Mouse (Mus musculus) intestine, embryonic 14.5 days (tissue): ENCODE measurements around the gene Dock4. TPM values are rescaled to one million over a fixed set of nuclear protein-coding genes. Genes with fewer than 3 reads are reported as not detected.

Source experiments
- ATAC-seq: fragments of 200-750 bp; cut with Nextera tagmentation; replicated peaks from 2 replicates; pipeline ENCODE4 v1.8.0; 2017; ENCODE audit warnings: low read depth, moderate number of reproducible peaks, moderate TSS enrichment, moderate library complexity; ENCODE audit not compliant: low FRiP score, low TSS enrichment
- DNase-seq: peaks from one replicate; pipeline ENCODE4 v3.0.0-alpha.2; 2018; ENCODE audit warnings: low spot score
- H3K27ac ChIP-seq: fragments of 300-500 bp; sonication (generic); 2 replicates; pipeline ENCODE4 v1.5.1; 2014; ENCODE audit warnings: low read depth, mild to moderate bottlenecking, control low read depth
- H3K27me3 ChIP-seq: fragments of 300-500 bp; sonication (generic); replicated peaks from 2 replicates; pipeline ENCODE4 v1.6.1; 2014; ENCODE audit warnings: low read length, control low read depth; ENCODE audit not compliant: control insufficient read depth, insufficient read depth
- H3K36me3 ChIP-seq: fragments of 300-500 bp; sonication (generic); 2 replicates; pipeline ENCODE4 v1.6.1; 2014; ENCODE audit warnings: low read length, control low read depth; ENCODE audit not compliant: control insufficient read depth, insufficient read depth
- H3K4me1 ChIP-seq: fragments of 300-500 bp; sonication (generic); replicated peaks from 2 replicates; pipeline ENCODE4 v1.6.1; 2014; ENCODE audit warnings: low read length, control low read depth, mixed read lengths; ENCODE audit not compliant: control insufficient read depth, insufficient read depth
- H3K4me2 ChIP-seq: fragments of 300-500 bp; sonication (generic); 2 replicates; pipeline ENCODE4 v1.6.1; 2014; ENCODE audit warnings: low read length
- H3K4me3 ChIP-seq: fragments of 300-500 bp; sonication (generic); 2 replicates; pipeline ENCODE4 v1.5.1; 2014; ENCODE audit warnings: low read depth, low read length, control low read depth, mixed read lengths
- H3K9ac ChIP-seq: fragments of 300-500 bp; sonication (generic); 2 replicates; pipeline ENCODE4 v1.6.1; 2014; ENCODE audit warnings: mild to moderate bottlenecking, low read length
- H3K9me3 ChIP-seq: fragments of 300-500 bp; sonication (generic); 2 replicates; pipeline ENCODE4 v1.6.1; 2016; ENCODE audit warnings: low read length, control low read depth; ENCODE audit not compliant: control insufficient read depth
- WGBS: fragments of 180-500 bp; shearing (Covaris S2); extraction: QIAGEN DNeasy Blood & Tissue Kit; methylation state at CpG from one replicate; pipeline ENCODE4 v1.1.7; 2014; 5-methylcytosine and 5-hydroxymethylcytosine counted together
- polyA plus RNA-seq: library from polyadenylated mRNA; unstranded; fragments of >200 nt; fragmentation: Nextera tagmentation; extraction: Ambion mirVana; gene quantifications from 2 replicates; pipeline ENCODE4 v1.2.1, GENCODE M21; 2014

Gene Dock4
- polyA plus RNA-seq, 1 experiment from 2014 or later = 10.6 TPM

- Histone ChIP-seq H3K27ac (no peak overlapping the region), H3K4me2 (no peak overlapping the region), H3K9me3 (no peaks in the 10 kb centered on the region), H3K9ac (no peak overlapping the region), H3K4me1 (peaks cover 16% of the 10 kb centered on the region; the same call in 1 of the 2 replicates), H3K36me3 (no peaks in the 10 kb centered on the region), H3K4me3 (no peak overlapping the region), H3K27me3 (no peaks in the 10 kb centered on the region)
- ATAC-seq (no peak), DNase-seq (no peak)
- 36% methylated on average over 2 of the region's 2 CpGs for WGBS
These were observed 350.0 kb downstream of the Dock4 start for GRCm38 (mm10) chr12:40795768-40796167.

DNA sequence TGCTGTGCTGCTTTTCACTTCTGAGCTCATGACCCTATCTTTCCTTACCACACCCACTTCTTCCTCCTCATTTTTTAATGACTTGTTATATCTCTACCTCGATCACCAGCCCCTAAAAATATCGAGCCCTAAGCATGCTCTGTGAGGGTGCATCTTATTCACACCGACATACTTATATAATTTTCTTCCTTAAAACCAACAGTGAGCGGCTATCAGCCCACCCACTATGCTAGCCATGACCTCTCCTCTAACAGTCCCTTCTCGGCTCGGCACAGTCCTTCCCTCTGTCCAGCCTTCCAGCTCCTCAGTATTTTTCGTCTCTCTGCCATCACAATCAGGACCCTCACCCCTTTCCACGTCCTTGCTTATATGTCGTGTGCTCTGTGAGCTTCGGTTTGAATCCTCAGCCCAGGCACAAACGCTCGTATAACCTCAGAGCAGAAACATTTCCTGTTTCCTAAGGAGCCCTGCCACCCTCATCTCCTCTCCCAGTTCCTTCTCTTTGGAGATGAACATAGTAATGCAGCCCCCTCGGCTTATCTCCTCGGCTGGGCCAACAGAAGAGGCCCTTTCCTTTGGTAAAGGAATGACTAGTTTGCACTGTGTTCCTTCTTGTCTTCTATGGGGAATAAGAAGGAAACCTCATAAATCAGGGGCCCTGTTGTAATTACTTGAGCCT, 351.2 kb downstream of the Dock4 start:
- WGBS = 35% methylated on average over 14 of the region's 14 CpGs
- Histone ChIP-seq H3K27ac (no peak overlapping the region), H3K9me3 (no peaks in the 10 kb centered on the region), H3K27me3 (no peaks in the 10 kb centered on the region), H3K36me3 (no peaks in the 10 kb centered on the region), H3K4me2 (no peak overlapping the region), H3K9ac (no peak overlapping the region), H3K4me3 (no peak overlapping the region), H3K4me1 (peaks cover 16% of the 10 kb centered on the region; the same call in 1 of the 2 replicates)
- no peak for DNase-seq
- no peak for ATAC-seq

GRCm38 (mm10) chr12:40797561-40798343, 352.0 kb downstream of the Dock4 start:
- 65% methylated on average over 9 of the region's 9 CpGs for WGBS
- Histone ChIP-seq H3K27ac (no peak overlapping the region), H3K27me3 (no peaks in the 10 kb centered on the region), H3K4me1 (peaks cover 16% of the 10 kb centered on the region; the same call in 1 of the 2 replicates), H3K36me3 (no peaks in the 10 kb centered on the region), H3K9ac (no peak overlapping the region), H3K4me2 (no peak overlapping the region), H3K4me3 (no peak overlapping the region), H3K9me3 (no peaks in the 10 kb centered on the region)
- DNase-seq = no peak
- ATAC-seq = no peak

DNA sequence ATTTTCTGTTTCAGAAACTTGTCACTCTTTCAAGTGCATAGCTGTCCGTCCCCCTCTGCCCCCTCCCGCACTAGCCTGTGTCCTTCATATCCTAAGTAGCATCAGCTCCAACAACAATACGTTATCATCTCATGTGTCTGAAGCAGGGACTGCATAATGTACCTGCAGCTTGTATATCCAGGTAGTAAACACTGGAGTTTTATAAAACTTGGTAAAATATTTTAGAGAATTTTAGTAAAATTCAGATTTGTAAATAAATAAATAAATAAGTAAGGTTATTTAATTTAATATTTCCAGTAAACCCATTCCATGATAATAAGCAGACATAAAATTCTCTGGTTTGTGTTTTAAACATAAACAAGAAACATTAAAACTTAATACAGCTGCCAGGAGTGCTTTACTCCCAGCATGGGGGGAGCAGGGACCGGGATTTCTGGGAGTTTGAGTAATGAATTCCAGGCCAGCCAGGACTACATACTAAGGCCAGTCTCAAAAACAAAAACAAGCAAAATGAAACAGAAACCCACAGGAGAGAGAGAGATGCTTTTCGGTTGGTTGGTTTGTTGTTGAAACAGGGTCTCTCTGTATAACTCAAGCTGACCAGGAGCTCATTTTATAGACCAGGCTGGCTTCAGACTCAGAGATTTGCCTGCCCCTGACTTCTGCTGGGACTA, 352.7 kb downstream of the Dock4 start:
- Histone ChIP-seq H3K4me1 (peaks cover 16% of the 10 kb centered on the region; the same call in 1 of the 2 replicates), H3K4me3 (no peak overlapping the region), H3K27ac (no peak overlapping the region), H3K9ac (no peak overlapping the region), H3K9me3 (no peaks in the 10 kb centered on the region), H3K4me2 (no peak overlapping the region), H3K36me3 (no peaks in the 10 kb centered on the region), H3K27me3 (no peaks in the 10 kb centered on the region)
- WGBS = 64% methylated on average over 5 of the region's 5 CpGs
- ATAC-seq = no peak
- DNase-seq = no peak

DNA sequence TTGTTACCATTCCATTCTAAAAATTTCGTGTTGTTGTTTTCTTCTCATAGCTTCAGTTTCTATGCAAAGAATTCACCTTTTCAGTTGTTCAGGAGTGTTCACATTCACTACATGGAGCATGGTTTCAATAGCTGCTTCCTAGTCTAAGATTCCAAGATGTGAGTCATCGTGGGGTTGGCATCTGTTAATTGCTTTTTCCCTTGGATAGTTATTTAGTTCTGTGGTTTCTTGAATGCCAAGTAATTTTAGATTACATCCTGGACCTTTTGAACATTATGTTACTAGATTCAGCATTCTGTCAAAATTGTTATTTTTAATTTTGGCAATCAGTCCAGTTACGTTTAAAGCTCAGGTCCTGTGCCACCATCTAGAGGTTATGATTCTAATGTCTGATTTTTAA, 355.7 kb downstream of the Dock4 start:
- no peak overlapping the region for H3K4me3 ChIP-seq
- no peak for ATAC-seq
- no peaks in the 10 kb centered on the region for H3K9me3 ChIP-seq
- 82% methylated on average over 3 of the region's 3 CpGs for WGBS
- H3K36me3 ChIP-seq = no peaks in the 10 kb centered on the region
- no peak overlapping the region for H3K4me2 ChIP-seq
- no peak overlapping the region for H3K27ac ChIP-seq
- H3K27me3 ChIP-seq = no peaks in the 10 kb centered on the region
- H3K9ac ChIP-seq = no peak overlapping the region
- DNase-seq = no peak
- H3K4me1 ChIP-seq = peaks cover 16% of the 10 kb centered on the region; the same call in 1 of the 2 replicates

DNA sequence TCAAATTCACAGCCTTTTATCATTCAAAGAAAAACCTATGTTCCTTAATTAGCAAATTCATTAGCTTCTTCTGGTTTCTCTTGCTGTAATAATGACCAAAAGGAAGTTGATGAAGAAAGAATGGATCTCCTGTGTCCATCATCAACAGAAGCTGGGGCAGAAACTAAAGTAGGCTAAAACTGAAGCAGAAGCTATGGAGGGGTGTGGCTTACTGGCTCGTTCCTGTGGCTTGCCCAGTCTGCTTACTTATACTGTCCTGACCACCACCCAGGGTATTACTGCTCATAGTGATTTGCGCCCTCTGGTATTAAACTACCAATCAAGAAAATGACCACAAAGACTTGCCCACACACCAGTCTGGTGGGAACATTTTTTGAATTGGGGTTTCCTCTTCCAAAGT, 359.5 kb downstream of the Dock4 start:
- no peak overlapping the region for H3K4me3 ChIP-seq
- no peak for ATAC-seq
- no peaks in the 10 kb centered on the region for H3K36me3 ChIP-seq
- no peaks in the 10 kb centered on the region for H3K9me3 ChIP-seq
- H3K4me2 ChIP-seq = no peak overlapping the region
- 83% methylated on average over 2 of the region's 2 CpGs for WGBS
- no peaks in the 10 kb centered on the region for H3K27me3 ChIP-seq
- H3K9ac ChIP-seq = no peak overlapping the region
- H3K27ac ChIP-seq = no peak overlapping the region
- no peak for DNase-seq
- no peaks in the 10 kb centered on the region for H3K4me1 ChIP-seq

DNA sequence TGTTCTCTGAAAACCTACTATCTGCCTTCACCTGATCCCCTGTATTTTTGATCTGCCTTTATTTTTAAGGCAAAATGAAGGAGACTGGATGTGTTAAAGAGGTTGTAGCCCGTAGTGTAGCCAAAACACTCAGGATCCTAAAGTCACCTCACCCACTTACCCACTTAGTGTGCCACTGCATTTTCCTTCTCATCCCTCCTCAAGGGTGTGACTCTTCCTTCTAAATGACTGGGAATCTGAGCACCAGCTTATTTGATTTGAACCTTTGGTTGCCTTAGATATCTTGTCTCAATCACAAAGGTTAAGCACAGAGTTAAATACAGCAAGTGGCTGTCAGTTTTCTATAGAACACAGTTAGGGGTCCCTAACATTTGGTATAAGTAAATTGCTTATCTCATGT, 362.2 kb downstream of the Dock4 start:
- H3K9me3 ChIP-seq = no peaks in the 10 kb centered on the region
- H3K9ac ChIP-seq = no peak overlapping the region
- H3K4me3 ChIP-seq = no peak overlapping the region
- H3K36me3 ChIP-seq = no peaks in the 10 kb centered on the region
- 93% methylated on average over 1 of the region's 1 CpGs for WGBS
- H3K4me1 ChIP-seq = no peaks in the 10 kb centered on the region
- no peak overlapping the region for H3K27ac ChIP-seq
- DNase-seq = no peak
- ATAC-seq = no peak
- H3K4me2 ChIP-seq = no peak overlapping the region
- H3K27me3 ChIP-seq = no peaks in the 10 kb centered on the region

DNA sequence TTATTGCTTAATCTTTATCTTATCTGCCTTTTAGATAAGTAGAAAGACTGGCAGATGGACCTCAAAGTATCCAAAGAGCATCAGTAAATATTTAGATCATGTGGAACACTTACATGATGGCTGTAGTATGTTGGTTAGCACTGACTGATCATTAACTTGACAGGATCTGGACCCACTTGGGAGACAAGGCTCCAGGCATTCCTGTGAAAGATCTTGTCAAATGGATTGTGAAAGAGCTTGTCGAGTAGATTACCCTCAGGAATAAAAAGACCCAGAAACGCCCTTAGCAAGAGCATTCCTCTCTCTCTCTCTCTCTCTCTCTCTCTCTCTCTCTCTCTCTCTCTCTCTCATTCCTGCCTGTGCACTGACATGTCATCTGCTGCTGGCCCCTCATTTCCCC, 367.7 kb downstream of the Dock4 start:
- H3K36me3 ChIP-seq = no peaks in the 10 kb centered on the region
- ATAC-seq = no peak
- H3K4me3 ChIP-seq = no peak overlapping the region
- no peak overlapping the region for H3K27ac ChIP-seq
- no peak overlapping the region for H3K4me2 ChIP-seq
- H3K9me3 ChIP-seq = no peaks in the 10 kb centered on the region
- 37% methylated on average over 2 of the region's 2 CpGs for WGBS
- DNase-seq = no peak
- no peaks in the 10 kb centered on the region for H3K27me3 ChIP-seq
- no peaks in the 10 kb centered on the region for H3K4me1 ChIP-seq
- H3K9ac ChIP-seq = no peak overlapping the region
